Mouse (Mus musculus) cerebellum, adult 2 months (tissue): ENCODE data around the gene Armc12.

Experiments used
- CTCF ChIP-seq: fragments of 200-500 bp; IDR thresholded peaks from 2 replicates; pipeline ENCODE4 v1.5.1; 2011; ENCODE audit warnings: low read depth, mild to moderate bottlenecking, control low read depth, low read length, moderate library complexity, borderline replicate concordance; ENCODE audit not compliant: insufficient read depth
- POLR2A ChIP-seq: fragments of 200-500 bp; IDR thresholded peaks from 2 replicates; pipeline ENCODE4 v1.6.1; 2011; ENCODE audit warnings: low read length, control low read depth, borderline replicate concordance; ENCODE audit not compliant: insufficient read depth

GRCm38 (mm10) chr17:28565181-28565580, 34.6 kb downstream of the Armc12 start:
- TF ChIP-seq CTCF (no peak), POLR2A (no peak)
